Mouse (Mus musculus): ENCODE data around the gene Vmn1r71. TPM values are rescaled to one million over a fixed set of nuclear protein-coding genes. Genes with fewer than 3 reads are reported as not detected.
"Not testable (repeated sequence)": the region's sequence is repeated elsewhere in the genome, so short reads cannot be mapped to it uniquely, and the experiment has no call there.

The Vmn1r71 gene
- not detected in 2 replicates for polyA plus RNA-seq (2014; fragmentation: Nextera tagmentation; extraction: Ambion mirVana)

GRCm38 (mm10) chr7:10754264-10754663 lies at the start of gene Vmn1r71:
TSS of gene Vmn1r71 (minus strand) at chr7:10754364.
- Histone ChIP-seq H3K27me3 (replicated peaks; ENCODE audit: control insufficient read depth, insufficient read depth, low read length) (no peaks in the 10 kb centered on the region), H3K9ac (ENCODE audit: low read depth, low read length) (no peak within 1 kb of the TSS), H3K4me3 (ENCODE audit: low read depth, low read length) (no peak within 1 kb of the TSS), H3K9me3 (ENCODE audit: control insufficient read depth, low read length) (no peaks in the 10 kb centered on the region), H3K4me1 (replicated peaks; ENCODE audit: control insufficient read depth, insufficient read depth, low read length) (no peaks in the 10 kb centered on the region), H3K36me3 (ENCODE audit: control insufficient read depth, insufficient read depth, low read length) (no peaks in the 10 kb centered on the region), H3K4me2 (no peak within 1 kb of the TSS), H3K27ac (ENCODE audit: low read depth, low read length) (no peak within 1 kb of the TSS)
- DNase-seq (ENCODE audit: low spot score) (no peak), ATAC-seq (replicated peaks; ENCODE audit: low FRiP score) (no peak)

DNA sequence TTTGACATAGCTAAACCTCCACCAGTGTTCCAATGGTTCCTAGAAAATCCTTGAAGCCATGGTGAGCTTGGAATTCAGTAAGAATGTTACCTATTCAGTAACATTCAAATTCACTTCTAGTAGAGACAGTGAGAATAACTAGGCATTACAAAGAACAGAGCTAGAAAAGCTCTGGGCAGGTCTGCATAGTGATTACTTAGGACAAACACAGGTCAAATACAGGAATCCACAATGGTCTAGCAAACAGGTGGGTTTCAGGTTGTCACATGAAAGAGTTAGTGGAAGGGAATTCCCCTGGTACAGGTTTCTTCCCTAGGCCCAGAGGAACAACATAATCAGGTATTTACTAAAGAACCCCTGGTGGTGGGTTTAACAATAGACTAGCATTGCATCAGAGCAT lies 3.4 kb upstream of the Vmn1r71 start:
- not testable (repeated sequence) for H3K9ac ChIP-seq (ENCODE audit: low read depth, low read length); H3K9me3 ChIP-seq (ENCODE audit: control insufficient read depth, low read length); H3K4me3 ChIP-seq (ENCODE audit: low read depth, low read length); H3K27me3 ChIP-seq (replicated peaks; ENCODE audit: control insufficient read depth, insufficient read depth, low read length); H3K4me1 ChIP-seq (replicated peaks; ENCODE audit: control insufficient read depth, insufficient read depth, low read length); DNase-seq (ENCODE audit: low spot score); H3K27ac ChIP-seq (ENCODE audit: low read depth, low read length); ATAC-seq (replicated peaks; ENCODE audit: low FRiP score); H3K36me3 ChIP-seq (ENCODE audit: control insufficient read depth, insufficient read depth, low read length); H3K4me2 ChIP-seq

Other genes starting within 250 kb of the Vmn1r71 start
- gene Vmn1r68, start 195.9 kb downstream of the Vmn1r71 start, polyA plus RNA-seq (2014; fragmentation: Nextera tagmentation; extraction: Ambion mirVana) = not detected in 2 replicates
- not detected in 2 replicates for gene Vmn1r69, start 140.7 kb downstream of the Vmn1r71 start, polyA plus RNA-seq (2014; fragmentation: Nextera tagmentation; extraction: Ambion mirVana)
- gene Vmn1r70, start 122.8 kb downstream of the Vmn1r71 start, polyA plus RNA-seq (2014; fragmentation: Nextera tagmentation; extraction: Ambion mirVana) = not detected in 2 replicates
- gene Nlrp4b, start 66.6 kb downstream of the Vmn1r71 start, polyA plus RNA-seq (2014; fragmentation: Nextera tagmentation; extraction: Ambion mirVana) = not detected in 2 replicates
- not detected in 2 replicates for gene Zscan4b, start 150.7 kb upstream of the Vmn1r71 start, polyA plus RNA-seq (2014; fragmentation: Nextera tagmentation; extraction: Ambion mirVana)

Measured in liver, embryonic 11.5 days (tissue).